Mouse (Mus musculus) brain, embryonic 14.5 days (tissue): ENCODE measurements around the gene Sim2.

Experiments used
- CTCF ChIP-seq: fragments of 200-500 bp; IDR thresholded peaks from 2 replicates; pipeline ENCODE4 v1.5.1; 2012; ENCODE audit warnings: inconsistent platforms, mild to moderate bottlenecking, moderate library complexity, borderline replicate concordance; ENCODE audit not compliant: insufficient read depth, insufficient read length; ENCODE audit errors: extremely low read depth
- POLR2A ChIP-seq: fragments of 200-500 bp; IDR thresholded peaks from 2 replicates; pipeline ENCODE4 v1.6.1; 2012; ENCODE audit warnings: mild to moderate bottlenecking, inconsistent platforms, borderline replicate concordance; ENCODE audit not compliant: poor library complexity, insufficient read depth, insufficient read length, severe bottlenecking; ENCODE audit errors: extremely low read depth

DNA sequence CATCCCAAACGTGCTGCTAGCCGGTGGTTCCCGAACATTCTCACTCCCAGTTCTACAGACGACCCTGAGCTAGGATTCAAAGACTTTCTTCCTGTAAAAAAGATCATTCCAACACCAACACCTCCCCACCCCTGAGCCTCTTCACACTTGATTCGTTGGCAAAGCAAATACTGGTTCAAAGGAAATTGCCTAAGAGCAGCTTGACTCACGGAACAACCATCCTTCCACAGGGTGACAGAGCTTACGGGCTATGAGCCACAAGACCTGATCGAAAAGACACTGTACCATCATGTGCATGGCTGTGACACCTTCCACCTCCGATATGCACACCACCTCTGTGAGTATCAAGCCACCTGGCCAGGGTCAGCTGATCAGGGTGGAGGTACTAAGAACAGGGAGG is 30.0 kb downstream of the Sim2 start:
- no peak for TF ChIP-seq CTCF
- TF ChIP-seq POLR2A = no peak
